Mouse (Mus musculus) kidney, embryonic 14.5 days (tissue): ENCODE results near the gene Supt4a. TPM values are rescaled to one million over a fixed set of nuclear protein-coding genes. Genes with fewer than 3 reads are reported as not detected.
A peak's percentile ranks its signal among the peaks of the same experiment; 100 is the strongest.

Experiments
- ATAC-seq: fragments of 200-750 bp; cut with Nextera tagmentation; 2 replicates; pipeline ENCODE4 v1.8.0; 2017; ENCODE audit warnings: moderate number of reproducible peaks, mild to moderate bottlenecking, moderate TSS enrichment, moderate library complexity; ENCODE audit not compliant: low FRiP score, low TSS enrichment
- H3K27ac ChIP-seq: fragments of 300-500 bp; sonication (generic); 2 replicates; pipeline ENCODE4 v1.5.1; 2014; ENCODE audit warnings: low read depth, mild to moderate bottlenecking, low read length, moderate library complexity, mixed read lengths
- H3K27me3 ChIP-seq: fragments of 300-500 bp; sonication (generic); 2 replicates; pipeline ENCODE4 v1.6.1; 2014; ENCODE audit warnings: mild to moderate bottlenecking, low read length; ENCODE audit not compliant: control insufficient read depth, insufficient read depth
- H3K36me3 ChIP-seq: fragments of 300-500 bp; sonication (generic); 2 replicates; pipeline ENCODE4 v1.6.1; 2014; ENCODE audit warnings: low read length, mixed read lengths; ENCODE audit not compliant: control insufficient read depth, insufficient read depth
- H3K4me1 ChIP-seq: fragments of 300-500 bp; sonication (generic); 2 replicates; pipeline ENCODE4 v1.6.1; 2014; ENCODE audit warnings: low read length, mixed read lengths; ENCODE audit not compliant: control insufficient read depth, insufficient read depth
- H3K4me2 ChIP-seq: fragments of 300-500 bp; sonication (generic); replicated peaks from 2 replicates; pipeline ENCODE4 v1.6.1; 2014; ENCODE audit warnings: low read depth, mild to moderate bottlenecking, low read length
- H3K4me3 ChIP-seq: fragments of 300-500 bp; sonication (generic); 2 replicates; pipeline ENCODE4 v1.5.1; 2014; ENCODE audit warnings: mild to moderate bottlenecking, low read length
- H3K9ac ChIP-seq: fragments of 300-500 bp; sonication (generic); 2 replicates; pipeline ENCODE4 v1.6.1; 2014; ENCODE audit warnings: low read depth, mild to moderate bottlenecking, low read length, moderate library complexity
- H3K9me3 ChIP-seq: fragments of 300-500 bp; sonication (generic); 2 replicates; pipeline ENCODE4 v1.6.1; 2016; ENCODE audit warnings: low read length; ENCODE audit not compliant: control insufficient read depth
- WGBS: fragments of 180-500 bp; shearing (Covaris S2); extraction: QIAGEN DNeasy Blood & Tissue Kit; methylation state at CpG from one replicate; pipeline ENCODE4 v1.1.7; 2014; 5-methylcytosine and 5-hydroxymethylcytosine counted together
- polyA plus RNA-seq: library from polyadenylated mRNA; unstranded; fragments of >200 nt; fragmentation: Nextera tagmentation; extraction: Ambion mirVana; gene quantifications from 2 replicates; pipeline ENCODE4 v1.2.1, GENCODE M21; 2014

The Supt4a gene
- polyA plus RNA-seq, 1 experiment from 2014 or later, result 188 TPM

GRCm38 (mm10) chr11:87720324-87720723 lies 17.0 kb upstream of the Supt4a start:
- ATAC-seq, result no peak
- no peak overlapping the region for H3K9ac ChIP-seq
- WGBS, result 58% methylated on average over 9 of the region's 9 CpGs
- H3K27me3 ChIP-seq, result no peaks in the 10 kb centered on the region
- H3K4me1 ChIP-seq, result peaks cover under 1% of the 10 kb centered on the region; the same call in 1 of the 2 replicates
- no peaks in the 10 kb centered on the region for H3K36me3 ChIP-seq
- H3K27ac ChIP-seq, result no peak overlapping the region
- H3K4me2 ChIP-seq, result no peak overlapping the region
- no peak overlapping the region for H3K4me3 ChIP-seq
- H3K9me3 ChIP-seq, result no peaks in the 10 kb centered on the region

GRCm38 (mm10) chr11:87720839-87721238 lies 16.5 kb upstream of the Supt4a start:
- no peak overlapping the region for H3K27ac ChIP-seq
- 62% methylated on average over 9 of the region's 9 CpGs for WGBS
- no peak overlapping the region for H3K9ac ChIP-seq

GRCm38 (mm10) chr11:87722168-87722567 lies 15.2 kb upstream of the Supt4a start:
- 89% methylated on average over 3 of the region's 3 CpGs for WGBS
- peaks cover 17% of the 10 kb centered on the region for H3K4me1 ChIP-seq
- H3K4me3 ChIP-seq, result no peak overlapping the region
- ATAC-seq, result no peak
- H3K9ac ChIP-seq, result no peak overlapping the region
- H3K27me3 ChIP-seq, result no peaks in the 10 kb centered on the region
- no peak overlapping the region for H3K27ac ChIP-seq
- no peaks in the 10 kb centered on the region for H3K36me3 ChIP-seq
- H3K4me2 ChIP-seq, result no peak overlapping the region
- no peaks in the 10 kb centered on the region for H3K9me3 ChIP-seq

More at GRCm38 (mm10) chr11:87720839-87721238, 16.5 kb upstream of the Supt4a start:
- Histone ChIP-seq H3K4me2 (no peak overlapping the region), H3K36me3 (no peaks in the 10 kb centered on the region), H3K27me3 (no peaks in the 10 kb centered on the region), H3K4me3 (no peak overlapping the region), H3K4me1 (peaks cover 6% of the 10 kb centered on the region), H3K9me3 (no peaks in the 10 kb centered on the region)
- ATAC-seq, result no peak

- Histone ChIP-seq H3K4me1 (peaks cover 17% of the 10 kb centered on the region), H3K9me3 (no peaks in the 10 kb centered on the region), H3K27me3 (no peaks in the 10 kb centered on the region), H3K9ac (no peak overlapping the region), H3K4me2 (no peak overlapping the region), H3K27ac (no peak overlapping the region), H3K36me3 (no peaks in the 10 kb centered on the region), H3K4me3 (no peak overlapping the region)
- WGBS, result 90% methylated on average over 4 of the region's 4 CpGs
- no peak for ATAC-seq
These were observed 14.5 kb upstream of the Supt4a start for GRCm38 (mm10) chr11:87722891-87723290.

GRCm38 (mm10) chr11:87725515-87725914 lies 11.8 kb upstream of the Supt4a start:
- ATAC-seq, result no peak
- H3K4me1 ChIP-seq, result peaks cover 17% of the 10 kb centered on the region
- H3K36me3 ChIP-seq, result no peaks in the 10 kb centered on the region
- H3K4me3 ChIP-seq, result no peak overlapping the region
- no peaks in the 10 kb centered on the region for H3K9me3 ChIP-seq
- no peak overlapping the region for H3K9ac ChIP-seq
- H3K27me3 ChIP-seq, result no peaks in the 10 kb centered on the region
- H3K27ac ChIP-seq, result peak overlapping the region; percentile 82
- no peak overlapping the region for H3K4me2 ChIP-seq

- Histone ChIP-seq H3K27me3 (no peaks in the 10 kb centered on the region), H3K4me3 (no peak overlapping the region), H3K27ac (peak overlapping the region; percentile 82), H3K4me2 (no peak overlapping the region), H3K4me1 (peaks cover 17% of the 10 kb centered on the region), H3K9ac (no peak overlapping the region), H3K9me3 (no peaks in the 10 kb centered on the region), H3K36me3 (no peaks in the 10 kb centered on the region)
- 24% methylated on average over 6 of the region's 6 CpGs for WGBS
- peak; percentile 82 for ATAC-seq
These were observed 11.3 kb upstream of the Supt4a start for GRCm38 (mm10) chr11:87725964-87726562.

GRCm38 (mm10) chr11:87727021-87727420 lies 10.3 kb upstream of the Supt4a start:
- H3K4me1 ChIP-seq, result peaks cover 17% of the 10 kb centered on the region
- no peak overlapping the region for H3K9ac ChIP-seq
- no peaks in the 10 kb centered on the region for H3K27me3 ChIP-seq
- 67% methylated on average over 11 of the region's 11 CpGs for WGBS
- no peak overlapping the region for H3K4me2 ChIP-seq
- no peak for ATAC-seq
- no peak overlapping the region for H3K27ac ChIP-seq
- no peaks in the 10 kb centered on the region; the same call in 1 of the 2 replicates for H3K36me3 ChIP-seq
- H3K4me3 ChIP-seq, result no peak overlapping the region
- H3K9me3 ChIP-seq, result no peaks in the 10 kb centered on the region

- H3K4me3 ChIP-seq, result no peak overlapping the region
- no peaks in the 10 kb centered on the region; the same call in 1 of the 2 replicates for H3K36me3 ChIP-seq
- H3K4me1 ChIP-seq, result peaks cover 17% of the 10 kb centered on the region
- WGBS, result 62% methylated on average over 4 of the region's 4 CpGs
- H3K27me3 ChIP-seq, result no peaks in the 10 kb centered on the region
- H3K9me3 ChIP-seq, result no peaks in the 10 kb centered on the region
- no peak overlapping the region for H3K9ac ChIP-seq
- no peak overlapping the region for H3K4me2 ChIP-seq
- no peak overlapping the region for H3K27ac ChIP-seq
- ATAC-seq, result no peak
These were observed 9.9 kb upstream of the Supt4a start for GRCm38 (mm10) chr11:87727471-87727870.

GRCm38 (mm10) chr11:87728850-87729592 lies 8.3 kb upstream of the Supt4a start:
- Histone ChIP-seq H3K36me3 (no peaks in the 10 kb centered on the region; the same call in 1 of the 2 replicates), H3K4me3 (no peak overlapping the region), H3K9me3 (no peaks in the 10 kb centered on the region), H3K9ac (no peak overlapping the region), H3K27me3 (no peaks in the 10 kb centered on the region), H3K27ac (no peak overlapping the region), H3K4me1 (peaks cover 17% of the 10 kb centered on the region), H3K4me2 (no peak overlapping the region)
- ATAC-seq, result no peak
- 30% methylated on average over 18 of the region's 18 CpGs for WGBS
